Comparison of ENCODE assay signal across 14 mouse cellular contexts in genomic region chr19:60073328-60073727, GRCm38 (mm10).
DNase-seq lines count a peak whose midpoint lies in the region; ATAC-seq and TF ChIP-seq lines count a peak whose summit lies in the region.
"Had no signal": no experiment of that assay in that cellular context is flagged by ENCODE, and none has a peak within 500 bp of the region (broad histone marks: within the 10 kb centered on the region; RNA-seq: fewer than 3 reads in every experiment).

No protein-coding gene starts in this region.

- H3K79me2 ChIP-seq in heart, adult 2 months (replicated peaks; ENCODE audit: control insufficient read depth, insufficient read depth, low read length) = no peaks in the 10 kb centered on the region

- intact Hi-C loops in heart, adult 2 months (cut with DNase I) = loop anchor here (5.0 kb wide), 2 partner anchors 69 to 131 kb away; partner anchors contain the start of gene Rab11fip2

- DNase-seq in heart, adult 2 months = peak; percentile 20 to 59
- peak; percentile 69 for DNase-seq in ZHBTc4 (ENCODE audit: low read depth, low spot score)
- DNase-seq in heart, postnatal 4 days = peak; percentile 16
- DNase-seq in lung, postnatal 4 days = peak; percentile 25 to 53
- DNase-seq in cerebellum, adult 11 months = no peak
- DNase-seq: cerebellum, adult 8-10 months; forebrain, postnatal 0 days; kidney, adult 9 months had no signal

- H3K36me3 ChIP-seq in heart, adult 2 months (ENCODE audit: control insufficient read depth, insufficient read depth, low read length) = no peaks in the 10 kb centered on the region
- no peaks in the 10 kb centered on the region for H3K36me3 ChIP-seq in heart, embryonic 11.5 days (ENCODE audit: control insufficient read depth, insufficient read depth, low read length)
- H3K36me3 ChIP-seq in midbrain, embryonic 16.5 days (ENCODE audit: control insufficient read depth, insufficient read depth, low read length) = no peaks in the 10 kb centered on the region

- no peak for ATAC-seq in heart, embryonic 11.5 days (replicated peaks; ENCODE audit: insufficient number of reproducible peaks, low FRiP score, low TSS enrichment)
- ATAC-seq in midbrain, embryonic 16.5 days = no peak
- ATAC-seq: forebrain, postnatal 0 days; hindbrain, embryonic 16.5 days had no signal

- TF ChIP-seq CTCF in heart, adult 2 months (IDR thresholded peaks at IDR 0.05) = no peak

- H3K9me3 ChIP-seq in heart, embryonic 11.5 days (replicated peaks; ENCODE audit: control insufficient read depth, low read length) = no peaks in the 10 kb centered on the region
- H3K9me3 ChIP-seq in midbrain, embryonic 16.5 days (replicated peaks; ENCODE audit: control insufficient read depth, low read length, poor library complexity, severe bottlenecking) = no peaks in the 10 kb centered on the region

- 16% methylated on average over 1 of the region's 1 CpGs for WGBS in heart, adult 2 months
- 36% methylated on average over 1 of the region's 1 CpGs for WGBS in heart, embryonic 11.5 days (ENCODE audit: insufficient replicate concordance)
- 14% methylated on average over 1 of the region's 1 CpGs for WGBS in midbrain, embryonic 16.5 days

- no peaks in the 10 kb centered on the region for H3K27me3 ChIP-seq in heart, adult 2 months (ENCODE audit: control insufficient read depth, insufficient read depth, low read length)
- H3K27me3 ChIP-seq in heart, embryonic 11.5 days (ENCODE audit: control insufficient read depth, insufficient read depth, low read length) = no peaks in the 10 kb centered on the region
- no peaks in the 10 kb centered on the region for H3K27me3 ChIP-seq in midbrain, embryonic 16.5 days (ENCODE audit: control insufficient read depth, insufficient read depth, low read depth, low read length)

- no peaks in the 10 kb centered on the region for H3K4me1 ChIP-seq in heart, adult 2 months (ENCODE audit: control insufficient read depth, insufficient read depth, low read length)
- no peaks in the 10 kb centered on the region for H3K4me1 ChIP-seq in heart, embryonic 11.5 days (ENCODE audit: control insufficient read depth, insufficient read depth, low read length)
- no peaks in the 10 kb centered on the region for H3K4me1 ChIP-seq in midbrain, embryonic 16.5 days (ENCODE audit: control insufficient read depth, insufficient read depth, low read length)

- no peak for TF ChIP-seq POLR2A in heart, adult 2 months (IDR thresholded peaks at IDR 0.05; ENCODE audit: insufficient read depth, low read depth, low read length)

- H3K9ac ChIP-seq in heart, adult 2 months (ENCODE audit: low read depth, low read length) = no peak overlapping the region
- H3K9ac ChIP-seq in heart, embryonic 11.5 days (ENCODE audit: low read depth, low read length) = no peak overlapping the region
- H3K9ac ChIP-seq in midbrain, embryonic 16.5 days (ENCODE audit: low read depth, low read length) = no peak overlapping the region
- H3K9ac ChIP-seq: forebrain, postnatal 0 days; liver, embryonic 14.5 days had no signal

- no peak overlapping the region for H3K4me2 ChIP-seq in heart, embryonic 11.5 days
- H3K4me2 ChIP-seq in midbrain, embryonic 16.5 days (ENCODE audit: low read length) = no peak overlapping the region

- no peak overlapping the region for H3K4me3 ChIP-seq in heart, adult 2 months
- no peak overlapping the region for H3K4me3 ChIP-seq in heart, embryonic 11.5 days (ENCODE audit: low read depth, low read length)
- H3K4me3 ChIP-seq in midbrain, embryonic 16.5 days (ENCODE audit: low read depth, low read length) = no peak overlapping the region
- H3K4me3 ChIP-seq: erythroblast, embryonic 14.5 days; myocyte had no signal

- H3K27ac ChIP-seq in heart, adult 2 months = peak overlapping the region; percentile 76
- H3K27ac ChIP-seq in heart, embryonic 11.5 days (ENCODE audit: low read depth, low read length) = no peak overlapping the region
- H3K27ac ChIP-seq in midbrain, embryonic 16.5 days (ENCODE audit: low read length) = no peak overlapping the region
- H3K27ac ChIP-seq: liver, embryonic 14.5 days had no signal

- TF ChIP-seq EP300 in heart, adult 2 months (IDR thresholded peaks at IDR 0.05; ENCODE audit: insufficient read depth, low read depth, low read length) = 0 out of 2 replicates have a peak, but pooled peaks have one; percentile 51
